Mouse (Mus musculus) cerebellum, postnatal 25 days (tissue): Measurements from ENCODE around the gene Fkbp5.
"Not testable (repeated sequence)": the region's sequence is repeated elsewhere in the genome, so short reads cannot be mapped to it uniquely, and the experiment has no call there.

ENCODE experiments used
- DNase-seq, 2 experiments: peaks; one replicate each; pipeline ENCODE4 v3.0.0; 2021; ENCODE audit warnings: mixed read lengths in 2 of 2

The Fkbp5 gene

GRCm38 (mm10) chr17:28369056-28369455, 148.3 kb downstream of the Fkbp5 start:
- DNase-seq = no peak

DNA sequence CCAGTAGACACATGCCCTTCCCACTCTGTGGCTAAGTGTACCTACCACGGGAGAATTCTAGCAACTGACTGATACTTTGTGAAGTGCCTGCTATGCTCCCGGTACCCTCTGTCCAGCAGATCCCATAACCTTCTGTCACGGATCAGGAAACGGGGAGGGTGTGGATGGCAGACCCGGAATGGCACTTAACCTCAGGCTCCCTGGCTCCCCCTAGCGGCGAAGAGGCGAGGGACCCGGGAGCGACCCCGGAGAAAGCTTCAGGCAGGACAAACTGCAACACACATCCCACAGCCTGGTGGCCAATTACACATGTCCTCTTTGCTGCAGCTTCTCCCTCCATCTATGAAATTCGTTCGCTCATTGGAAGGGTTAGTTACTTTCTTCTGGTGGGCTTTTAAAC, 148.9 kb downstream of the Fkbp5 start:
- DNase-seq = peak; percentile 65 to 78

- no peak for DNase-seq
Observed at GRCm38 (mm10) chr17:28365122-28365521, 152.2 kb downstream of the Fkbp5 start, which contains the start of gene Tulp1. Gene Tulp1, minus strand, starts transcription at chr17:28365222.

- no peak for DNase-seq
Observed at GRCm38 (mm10) chr17:28363507-28363906, 153.8 kb downstream of the Fkbp5 start.

DNA sequence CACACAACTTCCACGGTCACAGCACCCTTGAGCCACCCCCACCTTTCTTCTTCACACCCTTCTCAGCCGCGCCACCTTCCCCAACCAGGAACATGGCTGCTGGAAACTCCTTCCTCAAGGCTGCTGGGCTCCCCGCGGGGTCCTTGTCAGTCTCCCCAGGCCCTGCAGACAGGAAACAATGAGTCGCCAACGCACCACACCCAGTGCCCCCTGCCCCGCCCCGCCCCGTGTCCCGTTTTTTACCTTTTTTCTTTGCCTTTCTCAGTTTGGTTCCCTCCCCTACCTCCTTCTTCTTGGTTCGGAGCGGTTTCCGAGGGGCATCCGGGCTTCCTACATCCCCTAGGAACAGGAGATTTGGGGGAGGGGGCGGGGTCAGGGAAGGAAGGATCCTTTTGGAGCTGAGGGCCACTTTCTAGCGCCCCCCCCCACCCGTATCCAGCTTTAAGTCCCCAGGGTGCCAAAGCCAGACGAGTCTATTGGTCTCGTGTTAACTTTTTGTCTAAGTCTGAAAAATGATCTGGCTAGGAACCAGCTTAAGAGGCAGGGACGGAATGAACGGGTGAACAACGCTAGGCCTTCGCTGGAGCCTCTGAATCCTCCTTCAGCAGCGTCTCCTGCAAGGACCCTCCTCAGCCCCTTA, 154.6 kb downstream of the Fkbp5 start:
- no peak for DNase-seq

DNA sequence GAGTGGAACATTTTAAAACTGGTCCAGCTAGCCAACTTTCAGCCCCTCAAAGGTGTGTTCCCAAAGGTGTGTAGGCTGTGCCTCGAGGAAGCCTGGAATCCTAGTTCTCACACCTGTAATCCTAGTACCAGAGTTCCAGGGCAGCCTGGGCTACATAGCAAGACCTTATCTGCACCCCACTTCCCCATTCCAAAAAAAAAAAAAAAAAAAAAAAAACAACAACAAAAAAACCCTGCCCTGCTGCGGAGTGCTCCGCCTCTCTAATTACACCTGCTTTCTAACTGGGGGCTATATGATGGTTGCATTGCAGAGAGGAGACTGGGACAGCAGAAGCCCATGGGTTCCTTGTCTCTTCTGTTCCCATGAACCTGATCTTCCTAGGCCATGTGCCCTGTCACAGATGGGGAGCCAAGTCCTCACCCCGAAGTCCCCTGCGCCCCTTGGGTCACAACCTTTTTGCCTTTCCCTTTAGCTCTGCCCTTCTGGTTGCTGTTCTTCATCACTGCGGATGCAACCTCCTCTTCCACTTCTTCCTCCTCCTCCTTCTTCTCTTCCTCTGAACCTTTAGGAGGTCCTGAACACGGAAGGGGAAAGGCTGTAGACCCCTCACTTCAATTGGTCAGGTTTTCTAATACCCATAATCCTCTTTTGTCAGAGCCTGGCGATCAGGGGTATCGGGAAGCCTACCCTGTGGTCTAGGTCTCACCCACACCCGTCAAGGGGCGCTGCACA, 155.2 kb downstream of the Fkbp5 start:
- DNase-seq = no peak

- DNase-seq = no peak
Observed at GRCm38 (mm10) chr17:28360531-28361277, 156.6 kb downstream of the Fkbp5 start.

GRCm38 (mm10) chr17:28358576-28359261, 158.6 kb downstream of the Fkbp5 start:
- DNase-seq = not testable (repeated sequence)

DNA sequence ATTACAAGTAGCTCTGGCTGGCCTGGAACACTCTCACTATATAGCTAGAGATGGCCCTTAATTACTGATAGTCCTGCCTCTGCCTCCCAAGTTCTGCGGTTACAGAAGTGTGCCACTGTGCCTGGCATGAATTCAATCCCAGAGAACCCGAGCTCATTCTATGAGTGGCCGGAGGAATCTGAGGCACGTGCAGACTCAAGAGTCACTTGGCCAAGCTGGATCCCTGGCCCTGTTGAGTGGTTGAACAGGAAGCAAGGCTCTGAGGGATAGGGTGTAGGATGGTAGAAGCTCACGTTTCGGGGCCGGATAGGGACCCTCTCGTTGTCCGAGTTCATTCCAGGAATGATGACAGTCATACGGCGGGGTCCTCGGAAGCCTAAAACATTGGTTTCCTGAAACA, 161.5 kb downstream of the Fkbp5 start:
- DNase-seq = no peak

DNA sequence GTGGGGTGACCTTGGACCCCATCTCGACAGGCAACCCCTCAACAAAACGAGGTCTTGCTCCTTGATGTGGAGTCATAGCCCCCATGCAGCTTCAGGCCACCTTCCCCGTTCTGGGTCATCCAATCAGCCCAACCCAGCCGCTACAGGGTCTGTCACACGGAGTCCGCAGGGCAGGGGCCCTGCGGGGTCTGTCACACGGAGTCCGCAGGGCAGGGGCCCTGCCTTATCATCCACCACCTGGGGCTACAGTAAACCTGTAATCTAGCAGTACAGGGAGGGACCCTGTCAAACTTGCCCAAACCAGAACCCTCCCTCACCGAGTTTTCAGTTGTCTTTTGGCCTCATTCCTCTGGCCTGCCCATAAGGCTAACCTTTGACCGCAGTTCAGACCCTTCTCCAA, 165.3 kb downstream of the Fkbp5 start:
- no peak for DNase-seq

GRCm38 (mm10) chr17:28351353-28351890, 165.9 kb downstream of the Fkbp5 start:
- no peak for DNase-seq

DNA sequence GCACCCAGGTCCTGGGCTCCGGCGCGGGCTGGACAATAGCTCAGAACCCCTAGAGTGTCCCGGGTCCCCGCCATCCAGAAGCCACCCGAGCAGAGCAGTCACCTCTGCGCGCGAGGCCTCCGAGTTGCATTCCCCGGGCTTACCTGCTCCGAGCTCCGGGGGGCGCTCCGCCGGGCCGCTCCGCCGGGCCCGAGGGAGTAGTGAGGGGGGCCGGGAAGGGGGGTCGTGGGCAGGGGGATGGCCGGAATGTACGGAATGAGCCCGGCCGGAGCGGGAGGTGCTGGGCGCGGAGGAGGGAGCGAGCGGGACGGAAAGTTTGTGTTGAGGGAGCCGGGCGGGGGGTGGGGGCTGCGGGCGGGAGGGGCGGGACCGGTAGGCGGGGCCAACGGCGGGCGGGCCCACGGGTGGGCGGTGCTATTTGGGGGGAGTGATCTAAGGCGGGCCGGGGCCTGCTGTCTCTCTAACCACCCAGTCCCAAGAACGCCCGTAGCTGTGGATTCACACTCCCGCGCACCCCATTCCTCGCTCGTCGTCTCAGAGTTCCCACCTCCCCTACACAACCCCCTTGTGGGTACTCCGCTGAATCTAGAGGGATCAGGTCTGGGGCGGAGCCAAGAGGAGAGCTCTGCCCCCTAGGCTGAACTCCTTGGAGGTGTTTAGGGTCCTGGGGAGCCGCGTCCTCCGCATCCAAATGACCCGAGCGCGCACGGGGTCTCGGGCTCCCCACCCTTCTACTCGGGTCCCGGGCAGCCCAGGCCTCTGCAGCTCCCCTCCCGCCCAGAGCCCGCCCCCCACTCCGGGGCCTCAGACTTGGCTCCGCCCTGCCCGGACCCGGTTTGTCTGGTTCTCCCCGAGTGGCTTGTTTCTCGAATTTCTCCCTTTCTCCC, 166.6 kb downstream of the Fkbp5 start, which contains the start of gene Tead3:
TSS of gene Tead3 (minus strand) at position 352 of the 887 bp plus-strand sequence.
- DNase-seq = peak in 1 of 2 experiments; percentile 51

DNA sequence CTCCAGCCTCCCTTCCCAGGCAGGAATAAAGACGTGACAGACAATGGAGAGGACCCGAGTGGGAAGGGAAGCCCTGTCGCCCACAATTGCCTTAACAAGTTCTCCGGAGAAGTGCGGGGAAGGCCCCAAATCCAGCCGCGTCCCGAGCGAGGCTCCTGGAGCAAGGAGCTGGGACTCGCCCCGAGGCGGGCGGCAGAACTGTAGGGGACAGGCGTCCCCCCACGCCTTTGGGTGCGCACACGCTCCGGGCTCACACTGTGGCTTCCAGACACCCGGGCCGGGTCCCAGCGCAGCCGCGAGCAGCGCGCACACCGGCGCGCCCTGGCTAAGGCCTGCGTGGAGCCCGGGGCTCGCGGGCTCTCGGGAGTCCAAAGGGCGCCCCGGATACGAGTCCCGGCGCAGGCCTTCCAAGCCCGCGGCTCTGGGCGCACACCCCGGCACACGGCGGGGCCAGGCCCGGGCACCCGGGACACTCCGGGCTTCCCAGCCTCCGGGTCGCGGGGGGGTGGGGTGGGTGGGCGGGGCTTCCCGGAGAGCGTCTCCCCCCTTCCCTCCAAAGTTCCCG, 167.3 kb downstream of the Fkbp5 start:
- DNase-seq = no peak

DNA sequence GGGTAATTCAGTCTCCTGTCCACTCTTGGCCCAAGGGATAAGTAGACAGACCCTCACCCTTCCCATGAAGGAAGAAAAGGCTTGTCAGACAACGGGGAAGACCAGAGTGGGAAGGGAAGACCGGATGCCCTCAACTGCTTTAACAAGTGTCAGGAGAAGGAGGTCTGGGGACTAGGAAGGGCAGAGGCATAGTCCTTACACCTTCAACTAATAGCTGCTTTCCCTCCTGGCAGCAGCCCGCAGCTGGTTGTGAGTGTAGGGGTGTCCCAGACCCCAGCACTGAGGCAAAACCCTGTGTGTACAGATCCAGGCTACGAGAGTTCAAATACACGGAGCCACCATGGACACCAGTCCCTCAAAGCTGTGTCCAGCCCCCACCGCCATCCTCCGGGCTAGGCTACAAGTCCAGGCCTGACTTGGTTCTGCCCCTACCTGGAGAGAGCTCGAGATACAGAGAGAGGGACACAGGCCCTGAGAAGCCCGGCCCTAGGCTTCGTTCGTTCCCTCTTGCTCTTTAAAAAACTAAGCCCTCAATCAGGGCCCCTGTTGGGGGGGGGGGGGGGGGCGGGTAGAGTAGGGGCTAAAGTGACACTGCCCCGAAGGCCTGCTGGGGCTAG, 168.0 kb downstream of the Fkbp5 start:
- DNase-seq = no peak
